Mouse (Mus musculus) heart, adult 8-10 months (tissue): Measurements from ENCODE around the gene Diaph3. TPM values are rescaled to one million over a fixed set of nuclear protein-coding genes. Genes with fewer than 3 reads are reported as not detected.
"Not testable (repeated sequence)": the region's sequence is repeated elsewhere in the genome, so short reads cannot be mapped to it uniquely, and the experiment has no call there.

Experiments used
- DNase-seq: peaks from one replicate; pipeline ENCODE4 v3.0.0; 2022; ENCODE audit warnings: low spot score
- total RNA-seq, 4 experiments: library from RNA; stranded (reverse); gene quantifications; 2 replicates each; pipeline ENCODE4 v1.2.4; 2022

Diaph3 gene
- total RNA-seq, 4 experiments from 2014 or later = 0.22 to 1.6 (median 0.38) TPM

- not testable (repeated sequence) for DNase-seq
Measured at GRCm38 (mm10) chr14:87084906-87085305, 56.1 kb downstream of the Diaph3 start.

GRCm38 (mm10) chr14:87083911-87084310 is 57.1 kb downstream of the Diaph3 start:
- no peak for DNase-seq

DNA sequence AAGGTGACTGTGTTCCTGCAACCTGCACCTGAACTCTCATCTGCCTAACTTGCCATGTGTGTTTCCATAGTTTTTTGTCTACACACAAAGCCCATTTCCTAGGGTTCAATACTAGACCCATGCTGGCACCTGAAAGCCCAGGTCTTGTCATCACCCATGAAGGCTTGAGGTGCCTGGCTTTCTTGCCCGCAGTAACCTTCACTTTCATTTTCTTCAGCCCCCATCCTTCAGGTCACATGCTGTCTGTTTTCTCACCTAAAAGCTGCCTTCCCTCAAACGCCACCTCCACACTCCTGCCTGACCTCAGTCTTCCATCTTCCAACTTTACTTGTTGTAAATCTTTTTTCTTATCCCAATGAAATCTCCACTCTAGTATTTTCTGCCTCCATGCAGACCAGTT is 61.3 kb downstream of the Diaph3 start:
- DNase-seq = no peak

DNA sequence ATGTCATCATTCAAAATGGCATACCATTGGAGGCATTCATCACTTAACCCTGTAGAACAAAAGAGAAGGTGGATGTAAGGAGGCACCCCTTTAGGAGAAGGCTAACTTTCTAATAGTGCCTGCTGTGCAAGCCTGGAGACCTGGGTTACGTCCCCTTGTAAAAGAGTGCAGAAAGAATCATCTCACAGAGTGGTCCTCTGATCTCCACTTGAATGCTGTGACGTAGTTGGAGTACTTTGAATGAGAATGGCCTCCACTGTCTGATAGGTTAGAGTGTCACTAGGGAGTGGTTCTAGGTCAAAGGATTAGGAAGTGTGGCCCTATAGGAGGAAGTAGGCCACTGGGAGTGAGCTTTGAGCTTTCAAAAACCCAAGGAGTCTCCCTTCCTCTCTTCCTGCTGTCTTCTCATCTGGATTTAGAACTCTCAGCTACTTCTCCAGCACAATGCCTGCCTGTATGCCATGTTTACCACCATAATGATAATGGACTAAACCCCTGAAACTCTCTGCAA is 66.0 kb downstream of the Diaph3 start:
- no peak for DNase-seq

- DNase-seq = no peak
Measured at GRCm38 (mm10) chr14:87064281-87064680, 76.8 kb downstream of the Diaph3 start.

DNA sequence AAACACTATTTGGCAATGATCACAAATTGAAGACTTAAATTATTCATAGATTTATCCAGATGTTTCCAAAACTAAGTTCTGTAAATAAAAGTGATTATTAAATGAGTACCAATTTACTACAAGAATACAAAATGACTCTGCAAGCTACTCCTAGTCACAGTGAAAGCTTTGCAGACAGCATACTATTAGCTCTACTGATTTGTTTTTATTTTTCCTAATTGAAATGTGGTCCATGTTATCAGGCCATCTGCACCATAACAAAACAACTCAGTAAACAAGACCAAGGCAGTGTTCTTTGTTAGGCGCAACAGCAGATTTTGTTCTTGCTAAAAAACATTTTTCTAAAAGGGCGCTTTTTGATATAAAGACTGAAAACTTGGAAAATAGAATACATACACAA is 84.9 kb downstream of the Diaph3 start:
- no peak for DNase-seq

- DNase-seq = no peak
Measured at GRCm38 (mm10) chr14:87051187-87051586, 89.8 kb downstream of the Diaph3 start.

DNA sequence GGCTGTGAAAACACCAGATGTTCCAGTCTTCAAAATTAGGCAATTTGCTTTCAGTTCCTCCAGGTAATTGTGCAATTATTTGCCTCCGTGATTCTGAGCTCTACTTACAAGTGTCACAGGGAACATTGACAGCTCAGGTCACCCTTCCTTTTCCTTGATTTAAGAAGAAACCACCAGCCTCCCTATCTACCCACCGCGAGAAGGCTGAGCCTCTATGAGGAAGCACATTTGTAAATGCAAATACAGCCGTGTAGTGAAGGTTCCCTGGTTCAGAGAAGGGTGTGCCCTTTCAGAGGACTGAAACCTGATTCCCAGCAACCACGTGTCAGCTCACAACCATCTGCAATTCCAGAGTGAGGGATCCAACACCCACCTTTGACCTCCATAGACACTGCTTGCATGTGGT is 96.6 kb downstream of the Diaph3 start:
- DNase-seq = no peak

DNA sequence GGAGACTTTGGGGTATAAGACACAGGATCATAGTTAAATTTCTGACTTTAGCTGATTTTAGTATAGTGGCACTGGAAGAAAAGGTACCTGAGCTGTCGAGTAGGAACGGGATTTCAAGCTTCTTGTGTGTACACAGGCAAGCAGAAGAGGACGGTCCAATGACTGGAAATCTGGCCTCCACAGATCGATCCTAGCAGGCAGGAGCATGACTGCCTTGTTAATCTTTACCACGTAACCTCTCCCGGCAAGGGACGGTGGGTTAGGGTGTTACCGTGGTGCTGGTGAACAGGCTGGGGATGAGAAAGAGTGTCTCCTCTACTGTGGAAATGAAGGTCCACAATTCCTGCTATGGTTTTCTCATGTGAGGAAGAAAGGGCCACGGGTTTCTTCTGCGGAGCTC is 120.8 kb downstream of the Diaph3 start:
- no peak for DNase-seq

DNA sequence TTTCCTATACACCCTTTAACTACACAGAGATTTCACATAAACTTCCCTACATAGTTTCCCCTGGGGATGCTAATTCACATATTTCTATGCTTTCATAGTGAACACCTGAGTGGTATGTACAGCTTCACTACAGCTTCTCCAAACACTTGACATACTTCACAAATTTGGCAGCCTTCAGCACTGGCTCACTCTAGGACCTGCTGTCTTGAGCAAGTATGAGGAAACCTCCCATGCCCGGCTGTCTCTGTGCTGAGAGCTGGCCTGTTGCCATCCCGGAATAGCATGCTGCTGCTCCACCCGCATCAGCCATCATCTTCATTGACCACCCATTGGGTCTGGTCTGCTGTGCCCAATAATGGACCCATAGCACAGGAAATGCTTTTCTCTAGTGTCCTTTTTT is 121.3 kb downstream of the Diaph3 start:
- DNase-seq = no peak

DNA sequence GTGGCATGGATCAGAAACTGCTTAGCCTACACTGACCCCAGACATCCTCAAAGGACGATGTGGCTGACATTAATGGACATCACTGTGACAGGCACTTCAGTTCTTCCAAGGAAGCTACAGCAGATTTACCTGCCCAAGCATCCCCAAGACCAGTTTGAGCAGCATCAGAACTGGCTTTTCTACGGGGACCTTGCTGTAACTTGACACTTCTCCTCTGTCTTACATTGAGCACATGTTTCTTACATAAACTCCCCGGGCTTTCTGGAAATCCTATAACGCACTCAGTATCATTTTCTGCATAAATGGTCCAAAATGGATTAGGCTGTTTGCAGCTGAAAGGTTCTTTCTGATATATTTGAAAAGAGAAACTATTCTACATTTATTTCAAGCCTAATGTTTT is 143.7 kb downstream of the Diaph3 start:
- no peak for DNase-seq

GRCm38 (mm10) chr14:86951169-86951568 is 189.9 kb downstream of the Diaph3 start:
- no peak for DNase-seq

GRCm38 (mm10) chr14:86937953-86938352 is 203.1 kb downstream of the Diaph3 start:
- no peak for DNase-seq

DNA sequence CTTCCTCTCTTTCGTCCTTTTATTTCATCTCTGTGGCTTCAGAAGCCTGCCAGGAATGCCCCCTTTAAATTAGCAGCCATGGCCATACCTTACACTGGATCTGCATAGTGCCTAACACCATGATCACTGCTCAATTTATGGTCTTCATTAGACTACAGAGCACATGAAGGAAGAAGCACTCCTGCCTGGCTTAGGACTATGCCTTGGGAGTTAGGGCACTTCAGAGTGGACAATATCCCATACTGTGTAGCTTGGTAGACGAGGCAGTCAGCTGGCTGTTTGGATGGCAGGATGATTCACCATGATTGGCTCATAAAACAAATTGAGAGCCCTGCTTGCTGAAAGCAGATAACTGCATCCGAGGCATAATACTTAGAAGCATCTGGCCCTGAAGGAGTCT is 204.6 kb downstream of the Diaph3 start:
- no peak for DNase-seq

DNA sequence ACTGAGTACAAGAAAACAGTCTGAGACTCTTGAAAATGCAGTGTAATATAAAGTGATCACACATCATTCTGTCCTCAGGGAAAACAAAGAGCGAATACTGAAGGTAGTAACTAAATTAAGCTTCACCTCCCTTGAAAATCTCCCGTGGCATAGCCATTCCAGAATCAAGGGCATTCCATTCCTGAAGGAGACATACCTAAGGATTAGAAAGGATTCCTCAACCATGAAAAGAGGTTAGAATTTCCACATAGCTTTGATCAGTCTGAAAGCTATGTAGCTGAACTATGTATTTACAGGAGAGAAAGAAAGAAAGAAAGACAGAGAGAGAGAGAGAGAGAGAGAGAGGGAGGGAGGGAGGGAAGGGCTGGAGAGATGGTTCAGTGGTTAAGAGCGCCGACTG is 210.3 kb downstream of the Diaph3 start:
- no peak for DNase-seq

DNA sequence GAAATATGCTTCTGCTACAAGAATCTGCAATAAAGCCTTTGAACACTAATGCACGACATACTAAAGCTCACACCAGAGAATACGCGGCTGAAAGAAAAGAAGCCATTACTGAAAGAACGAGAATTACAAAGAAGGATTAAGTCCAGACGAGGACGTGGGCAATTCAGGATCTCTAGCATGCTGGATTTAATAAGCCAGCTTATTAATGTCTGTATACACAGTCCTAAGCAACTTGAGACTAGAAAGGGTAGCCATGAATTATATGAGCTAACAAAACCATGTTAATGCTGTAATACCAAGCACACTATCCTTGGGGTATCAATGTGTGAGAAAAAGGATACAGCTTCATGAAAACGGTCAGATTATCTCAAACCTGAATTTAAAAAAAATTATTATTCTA is 214.2 kb downstream of the Diaph3 start:
- no peak for DNase-seq

- DNase-seq = no peak
Measured at GRCm38 (mm10) chr14:86898898-86899297, 242.1 kb downstream of the Diaph3 start.

GRCm38 (mm10) chr14:86889070-86889804 is 251.8 kb downstream of the Diaph3 start:
- no peak for DNase-seq

GRCm38 (mm10) chr14:86885417-86886098 is 255.5 kb downstream of the Diaph3 start:
- DNase-seq = no peak

DNA sequence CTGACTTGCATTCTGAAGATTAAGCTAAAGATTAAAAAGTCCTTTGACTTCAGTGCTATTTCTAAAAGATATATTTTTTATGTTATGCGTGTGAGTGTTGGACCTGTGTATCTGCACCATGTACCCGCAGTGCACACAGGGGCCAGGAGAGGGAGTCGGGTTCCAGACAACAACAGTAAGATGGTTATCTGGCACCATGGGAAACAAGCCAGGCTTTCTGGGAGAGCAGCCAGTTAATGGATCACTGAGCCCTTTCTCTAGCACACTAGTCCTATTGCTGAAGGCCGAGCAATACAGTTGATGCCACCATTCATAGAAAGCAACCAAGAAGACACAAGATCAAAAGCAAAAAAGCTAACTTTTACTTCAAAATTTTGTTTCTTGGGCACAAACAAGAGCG is 271.5 kb downstream of the Diaph3 start:
- DNase-seq = no peak

GRCm38 (mm10) chr14:86867143-86867542 is 273.9 kb downstream of the Diaph3 start:
- no peak for DNase-seq

GRCm38 (mm10) chr14:86864053-86864452 is 277.0 kb downstream of the Diaph3 start:
- no peak for DNase-seq

GRCm38 (mm10) chr14:86861277-86861946 is 279.6 kb downstream of the Diaph3 start:
- DNase-seq = no peak
